Mouse (Mus musculus) cerebellum, postnatal 36 days (tissue): ENCODE measurements around the gene Defa32.
"Not testable (repeated sequence)": the region's sequence is repeated elsewhere in the genome, so short reads cannot be mapped to it uniquely, and the experiment has no call there.

Source experiments
- DNase-seq, 2 experiments: peaks; one replicate each; pipeline ENCODE4 v3.0.0; 2021 to 2022; ENCODE audit warnings: mixed read lengths in 2 of 2

Defa32 gene

DNA sequence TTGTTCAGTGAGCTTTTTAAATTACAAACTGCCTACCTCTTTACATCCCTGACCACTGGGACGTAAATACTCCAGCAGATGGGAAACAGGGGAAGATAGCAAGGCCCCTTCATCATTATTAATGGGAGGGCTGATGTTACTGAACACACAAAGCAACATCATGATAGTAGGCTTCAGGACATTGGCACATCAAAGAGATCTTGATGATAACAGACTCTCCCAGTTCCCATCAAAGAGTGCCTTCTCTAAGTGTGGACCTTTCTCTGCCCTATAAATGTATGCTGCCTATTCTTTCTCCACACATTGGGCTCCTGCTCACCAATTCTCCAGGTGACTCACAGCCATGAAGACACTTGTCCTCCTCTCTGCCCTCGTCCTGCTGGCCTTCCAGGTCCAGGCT, at the start of gene Defa32:
Defa32 (plus strand) TSS at position 301 of the 400 bp plus-strand sequence.
- not testable (repeated sequence) for DNase-seq

DNA sequence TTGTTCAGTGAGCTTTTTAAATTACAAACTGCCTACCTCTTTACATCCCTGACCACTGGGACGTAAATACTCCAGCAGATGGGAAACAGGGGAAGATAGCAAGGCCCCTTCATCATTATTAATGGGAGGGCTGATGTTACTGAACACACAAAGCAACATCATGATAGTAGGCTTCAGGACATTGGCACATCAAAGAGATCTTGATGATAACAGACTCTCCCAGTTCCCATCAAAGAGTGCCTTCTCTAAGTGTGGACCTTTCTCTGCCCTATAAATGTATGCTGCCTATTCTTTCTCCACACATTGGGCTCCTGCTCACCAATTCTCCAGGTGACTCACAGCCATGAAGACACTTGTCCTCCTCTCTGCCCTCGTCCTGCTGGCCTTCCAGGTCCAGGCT, 19.9 kb upstream of the Defa32 start, which contains the start of gene Defa20:
Defa20 (plus strand) TSS at position 301 of the 400 bp plus-strand sequence.
- not testable (repeated sequence) for DNase-seq

DNA sequence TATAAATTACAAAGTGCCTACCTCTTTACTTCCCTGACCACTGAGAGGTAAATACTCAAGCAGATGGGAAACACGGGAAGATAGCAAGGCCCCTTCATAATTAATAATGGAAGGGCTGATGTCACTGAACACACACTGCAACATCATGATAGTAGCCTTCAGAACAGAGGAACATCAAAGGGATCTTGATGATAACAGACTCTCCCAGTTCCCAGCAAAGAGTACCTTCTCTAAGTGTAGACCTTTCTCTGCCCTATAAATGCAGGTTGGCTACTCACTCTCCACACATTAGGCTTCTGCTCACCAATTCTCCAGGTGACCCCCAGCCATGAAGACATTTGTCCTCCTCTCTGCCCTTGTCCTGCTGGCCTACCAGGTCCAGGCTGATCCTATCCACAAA, 36.3 kb downstream of the Defa32 start, which contains the start of gene Defa37:
Defa37 (plus strand) TSS at position 301 of the 400 bp plus-strand sequence.
- not testable (repeated sequence) for DNase-seq
